Mouse (Mus musculus): ENCODE data around the gene Nin. TPM values are rescaled to one million over a fixed set of nuclear protein-coding genes. Genes with fewer than 3 reads are reported as not detected.

The Nin gene
- total and polyA plus RNA-seq, 2 experiments from 2014 or later, result 5.1 to 9.8 TPM

DNA sequence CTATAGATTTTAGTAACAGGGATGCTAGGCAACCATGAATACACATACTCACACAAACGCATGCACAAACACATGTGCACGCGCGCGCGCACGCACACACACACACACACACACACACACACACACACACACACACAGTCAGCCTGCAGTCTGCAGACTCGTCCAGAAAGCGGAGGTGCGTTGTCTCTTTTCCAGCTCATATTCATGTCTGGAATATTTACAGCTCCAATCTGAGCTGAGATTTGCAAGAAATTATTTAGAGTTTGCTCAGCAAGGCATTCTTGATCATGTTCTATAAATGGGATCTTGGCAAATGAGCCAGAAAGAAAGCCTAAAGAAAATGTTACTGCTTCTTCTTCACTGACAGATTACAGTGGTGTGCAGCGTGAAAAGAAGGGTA lies 37.0 kb downstream of the Nin start:
- no peak overlapping the region for H3K27ac ChIP-seq (ENCODE audit: low read depth)
- ATAC-seq (ENCODE audit: insufficient read depth, low read depth) (no peak), DNase-seq (ENCODE audit: low spot score) (no peak)
- H3K27me3 ChIP-seq (ENCODE audit: control insufficient read depth, insufficient read depth, low read length), result no peaks in the 10 kb centered on the region
- no peaks in the 10 kb centered on the region for H3K9me3 ChIP-seq (replicated peaks; ENCODE audit: control insufficient read depth, low read length)
- H3K4me1 ChIP-seq (ENCODE audit: control insufficient read depth, insufficient read depth), result no peaks in the 10 kb centered on the region
- H3K36me3 ChIP-seq (replicated peaks; ENCODE audit: control insufficient read depth, insufficient read depth, low read length), result peaks cover 17% of the 10 kb centered on the region; the same call in 1 of the 2 replicates
- H3K4me2 ChIP-seq (ENCODE audit: low read depth, low read length), result no peak overlapping the region
- WGBS, result 95% methylated on average over 11 of the region's 11 CpGs
- no peak overlapping the region for H3K9ac ChIP-seq (replicated peaks; ENCODE audit: low read depth, low read length)
- no peak for TF ChIP-seq CTCF (IDR thresholded peaks at IDR 0.05; ENCODE audit: low read depth)
- no peak for TF ChIP-seq EP300 (IDR thresholded peaks at IDR 0.05; ENCODE audit: low read depth)
- H3K4me3 ChIP-seq (ENCODE audit: low read depth, low read length), result no peak overlapping the region

DNA sequence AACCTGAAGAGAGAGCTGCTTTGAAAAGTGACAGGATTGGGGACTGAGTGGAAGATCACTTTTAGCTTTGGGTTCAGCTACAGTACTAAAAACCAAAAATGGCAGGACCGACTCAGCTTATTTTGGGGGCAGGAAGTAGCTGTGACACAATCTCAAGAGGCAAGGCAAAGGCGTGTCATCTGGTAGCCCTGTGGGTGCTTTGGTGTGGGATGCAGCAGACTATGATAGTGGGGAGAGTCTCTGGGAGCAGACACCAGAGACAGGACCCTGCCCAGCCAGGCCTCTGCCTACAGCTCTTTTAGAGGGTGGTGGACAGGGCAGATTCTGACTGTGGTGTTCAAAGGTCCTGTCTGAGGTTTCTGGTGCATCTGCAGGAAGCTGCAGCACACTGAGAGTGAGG lies 38.5 kb downstream of the Nin start:
- TF ChIP-seq CTCF (IDR thresholded peaks at IDR 0.05; ENCODE audit: low read depth) (no peak), EP300 (IDR thresholded peaks at IDR 0.05; ENCODE audit: low read depth) (no peak)
- no peak for DNase-seq (ENCODE audit: low spot score)
- Histone ChIP-seq H3K27me3 (ENCODE audit: control insufficient read depth, insufficient read depth, low read length) (no peaks in the 10 kb centered on the region), H3K9ac (replicated peaks; ENCODE audit: low read depth, low read length) (no peak overlapping the region), H3K4me2 (ENCODE audit: low read depth, low read length) (no peak overlapping the region), H3K36me3 (replicated peaks; ENCODE audit: control insufficient read depth, insufficient read depth, low read length) (peaks cover 17% of the 10 kb centered on the region; the same call in 1 of the 2 replicates), H3K4me1 (ENCODE audit: control insufficient read depth, insufficient read depth) (no peaks in the 10 kb centered on the region), H3K4me3 (ENCODE audit: low read depth, low read length) (no peak overlapping the region), H3K9me3 (replicated peaks; ENCODE audit: control insufficient read depth, low read length) (no peaks in the 10 kb centered on the region), H3K27ac (ENCODE audit: low read depth) (no peak overlapping the region)
- WGBS, result 72% methylated on average over 2 of the region's 2 CpGs
- no peak for ATAC-seq (ENCODE audit: insufficient read depth, low read depth)

DNA sequence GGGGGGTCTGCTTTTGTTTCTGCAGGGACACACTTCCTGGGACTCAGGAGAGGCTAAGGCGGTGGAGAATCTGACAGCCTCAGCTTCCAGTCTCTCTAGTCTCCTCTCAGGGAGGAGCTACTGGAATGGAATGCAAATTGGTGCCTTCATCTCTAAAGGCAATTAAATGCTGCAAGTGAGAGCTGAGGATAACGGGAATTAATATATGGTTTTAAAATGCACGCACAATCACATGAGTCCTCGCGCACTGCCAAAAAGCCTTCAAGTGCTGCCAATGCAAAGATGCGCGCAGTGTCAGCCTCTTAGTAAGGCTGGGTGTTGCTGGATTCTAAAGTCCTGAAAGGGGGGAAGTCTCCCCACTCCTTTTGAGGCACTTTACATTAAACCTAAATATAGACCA lies 42.6 kb downstream of the Nin start:
- no peaks in the 10 kb centered on the region for H3K9me3 ChIP-seq (replicated peaks; ENCODE audit: control insufficient read depth, low read length)
- H3K27me3 ChIP-seq (ENCODE audit: control insufficient read depth, insufficient read depth, low read length), result no peaks in the 10 kb centered on the region
- no peaks in the 10 kb centered on the region for H3K36me3 ChIP-seq (replicated peaks; ENCODE audit: control insufficient read depth, insufficient read depth, low read length)
- H3K9ac ChIP-seq (replicated peaks; ENCODE audit: low read depth, low read length), result no peak overlapping the region
- ATAC-seq (ENCODE audit: insufficient read depth, low read depth) (no peak), DNase-seq (ENCODE audit: low spot score) (no peak)
- no peak overlapping the region for H3K27ac ChIP-seq (ENCODE audit: low read depth)
- no peak overlapping the region for H3K4me3 ChIP-seq (ENCODE audit: low read depth, low read length)
- 87% methylated on average over 7 of the region's 7 CpGs for WGBS
- H3K4me1 ChIP-seq (ENCODE audit: control insufficient read depth, insufficient read depth), result no peaks in the 10 kb centered on the region
- TF ChIP-seq CTCF (IDR thresholded peaks at IDR 0.05; ENCODE audit: low read depth), result no peak
- no peak for TF ChIP-seq EP300 (IDR thresholded peaks at IDR 0.05; ENCODE audit: low read depth)
- H3K4me2 ChIP-seq (ENCODE audit: low read depth, low read length), result no peak overlapping the region

DNA sequence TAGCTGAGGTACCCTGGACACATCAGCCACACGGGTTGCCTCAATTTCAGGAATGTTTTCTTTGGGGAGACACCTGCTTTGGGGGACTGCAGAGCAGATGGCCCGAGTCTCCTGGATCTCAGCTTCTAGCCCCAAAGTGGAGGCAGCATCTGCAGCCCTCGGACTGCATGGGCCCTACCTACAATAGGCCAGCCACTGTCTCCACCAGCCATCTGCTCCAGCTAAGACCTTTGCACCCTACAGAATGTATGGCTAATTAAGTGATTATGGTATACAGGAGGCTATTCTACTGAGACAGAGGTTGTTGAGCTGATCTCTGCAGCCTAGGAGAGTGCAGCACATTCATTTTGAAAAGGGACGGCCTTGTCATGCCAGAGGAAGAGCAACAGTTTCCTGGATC lies 43.2 kb downstream of the Nin start:
- no peaks in the 10 kb centered on the region for H3K27me3 ChIP-seq (ENCODE audit: control insufficient read depth, insufficient read depth, low read length)
- ATAC-seq (ENCODE audit: insufficient read depth, low read depth), result no peak
- 82% methylated on average over 4 of the region's 4 CpGs for WGBS
- no peak overlapping the region for H3K27ac ChIP-seq (ENCODE audit: low read depth)
- H3K9ac ChIP-seq (replicated peaks; ENCODE audit: low read depth, low read length), result no peak overlapping the region
- no peak for DNase-seq (ENCODE audit: low spot score)
- no peak overlapping the region for H3K4me2 ChIP-seq (ENCODE audit: low read depth, low read length)
- no peak overlapping the region for H3K4me3 ChIP-seq (ENCODE audit: low read depth, low read length)
- no peaks in the 10 kb centered on the region for H3K9me3 ChIP-seq (replicated peaks; ENCODE audit: control insufficient read depth, low read length)
- H3K36me3 ChIP-seq (replicated peaks; ENCODE audit: control insufficient read depth, insufficient read depth, low read length), result no peaks in the 10 kb centered on the region
- TF ChIP-seq CTCF (IDR thresholded peaks at IDR 0.05; ENCODE audit: low read depth) (no peak), EP300 (IDR thresholded peaks at IDR 0.05; ENCODE audit: low read depth) (no peak)
- H3K4me1 ChIP-seq (ENCODE audit: control insufficient read depth, insufficient read depth), result peaks cover under 1% of the 10 kb centered on the region; the same call in 1 of the 2 replicates

DNA sequence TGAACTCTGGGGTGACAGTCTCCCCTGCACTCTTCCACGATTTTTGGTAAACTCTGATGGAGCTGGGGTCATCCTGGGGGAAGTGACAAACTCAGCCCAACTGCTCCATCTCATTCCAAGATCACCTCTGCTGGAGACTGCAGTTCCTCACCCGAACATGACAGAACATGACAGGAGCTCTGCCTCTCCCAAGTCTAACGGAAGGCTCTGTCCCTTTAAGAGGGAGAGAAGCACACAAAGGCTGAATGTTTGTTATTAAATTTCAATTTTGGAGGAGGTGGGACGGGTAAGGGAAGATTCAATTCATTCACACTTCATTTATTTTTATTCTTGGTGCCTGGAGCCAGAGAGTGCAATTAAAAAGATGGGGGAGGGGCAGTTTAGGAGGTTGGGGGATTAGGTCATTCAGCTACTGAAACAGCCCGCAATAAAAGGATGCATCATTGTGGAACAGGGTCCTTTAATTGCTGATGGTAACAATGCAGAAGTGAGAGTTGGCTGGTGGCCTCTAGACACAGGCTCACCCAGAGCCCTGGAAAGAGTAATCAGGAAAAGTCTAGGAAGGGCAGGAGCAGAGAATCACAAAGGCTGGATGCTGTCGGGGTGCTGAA lies 44.8 kb downstream of the Nin start:
- TF ChIP-seq EP300 (IDR thresholded peaks at IDR 0.05; ENCODE audit: low read depth) (no peak), CTCF (IDR thresholded peaks at IDR 0.05; ENCODE audit: low read depth) (no peak)

DNA sequence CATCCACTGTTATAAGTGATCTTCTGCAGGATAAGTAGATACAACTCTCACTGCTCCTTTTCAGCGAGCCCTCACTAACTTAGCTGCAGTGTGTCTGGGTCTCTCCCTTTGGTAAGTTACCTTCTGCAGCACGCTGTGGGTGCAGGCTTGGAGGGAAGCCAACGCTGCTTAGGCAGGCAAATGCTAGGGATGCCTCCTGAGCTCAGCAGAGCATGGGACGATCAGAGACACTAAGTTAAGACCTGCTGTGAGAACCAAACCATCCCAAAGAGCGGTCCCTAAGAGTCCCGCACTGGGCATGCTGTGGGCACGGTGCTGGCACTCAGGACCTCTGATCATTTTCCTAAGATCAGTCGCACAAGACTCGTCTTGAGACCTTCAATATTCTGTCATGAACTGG lies 45.7 kb downstream of the Nin start:
- WGBS, result 59% methylated on average over 9 of the region's 9 CpGs
- Histone ChIP-seq H3K9ac (replicated peaks; ENCODE audit: low read depth, low read length) (no peak overlapping the region), H3K36me3 (replicated peaks; ENCODE audit: control insufficient read depth, insufficient read depth, low read length) (no peaks in the 10 kb centered on the region), H3K4me2 (ENCODE audit: low read depth, low read length) (no peak overlapping the region), H3K4me3 (ENCODE audit: low read depth, low read length) (no peak overlapping the region), H3K27ac (ENCODE audit: low read depth) (no peak overlapping the region), H3K9me3 (replicated peaks; ENCODE audit: control insufficient read depth, low read length) (no peaks in the 10 kb centered on the region), H3K27me3 (ENCODE audit: control insufficient read depth, insufficient read depth, low read length) (no peaks in the 10 kb centered on the region), H3K4me1 (ENCODE audit: control insufficient read depth, insufficient read depth) (peaks cover 4% of the 10 kb centered on the region)
- DNase-seq (ENCODE audit: low spot score) (no peak), ATAC-seq (ENCODE audit: insufficient read depth, low read depth) (no peak)
- TF ChIP-seq CTCF (IDR thresholded peaks at IDR 0.05; ENCODE audit: low read depth) (no peak), EP300 (IDR thresholded peaks at IDR 0.05; ENCODE audit: low read depth) (no peak)

More for the DNA sequence above, 44.8 kb downstream of the Nin start:
- H3K9me3 ChIP-seq (replicated peaks; ENCODE audit: control insufficient read depth, low read length), result no peaks in the 10 kb centered on the region
- no peak overlapping the region for H3K9ac ChIP-seq (replicated peaks; ENCODE audit: low read depth, low read length)
- no peaks in the 10 kb centered on the region for H3K27me3 ChIP-seq (ENCODE audit: control insufficient read depth, insufficient read depth, low read length)
- no peaks in the 10 kb centered on the region for H3K36me3 ChIP-seq (replicated peaks; ENCODE audit: control insufficient read depth, insufficient read depth, low read length)
- peaks cover 4% of the 10 kb centered on the region for H3K4me1 ChIP-seq (ENCODE audit: control insufficient read depth, insufficient read depth)
- 47% methylated on average over 6 of the region's 6 CpGs for WGBS
- ATAC-seq (ENCODE audit: insufficient read depth, low read depth) (no peak), DNase-seq (ENCODE audit: low spot score) (no peak)
- no peak overlapping the region for H3K4me2 ChIP-seq (ENCODE audit: low read depth, low read length)
- no peak overlapping the region for H3K27ac ChIP-seq (ENCODE audit: low read depth)
- H3K4me3 ChIP-seq (ENCODE audit: low read depth, low read length), result no peak overlapping the region
